Mouse (Mus musculus): ENCODE measurements around the gene Rab8a. TPM values are rescaled to one million over a fixed set of nuclear protein-coding genes. Genes with fewer than 3 reads are reported as not detected.

Gene Rab8a
- polyA plus RNA-seq, 1 experiment from 2014 or later = 53.2 TPM

DNA sequence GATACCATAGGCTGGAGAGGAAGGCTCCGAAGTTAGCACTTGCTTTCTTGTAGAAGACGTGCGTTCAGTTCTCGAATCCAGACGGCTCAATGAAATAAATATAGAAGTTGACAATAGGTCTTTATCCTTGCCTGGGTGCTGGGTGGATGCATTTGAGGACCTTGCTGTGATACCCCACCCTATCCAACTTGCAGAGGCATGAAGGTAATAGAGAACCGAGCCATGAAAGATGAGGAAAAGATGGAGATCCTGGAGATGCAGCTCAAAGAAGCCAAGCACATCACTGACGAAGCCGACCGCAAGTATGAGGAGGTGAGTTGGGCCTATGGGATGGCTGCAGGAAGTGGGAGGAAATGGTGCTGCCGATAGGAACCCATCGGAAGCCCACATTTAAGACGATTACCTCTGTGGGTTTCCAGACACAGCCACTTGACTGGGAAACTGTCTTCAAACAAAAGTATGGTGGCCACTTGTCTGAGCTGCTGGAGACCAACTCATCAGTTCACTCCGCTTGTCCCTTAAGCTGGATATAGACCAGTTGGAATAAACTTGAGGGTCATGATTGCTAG lies 17.7 kb upstream of the Rab8a start:
- Histone ChIP-seq H3K36me3 (ENCODE audit: control insufficient read depth, insufficient read depth, low read length) (peaks cover 44% of the 10 kb centered on the region), H3K9ac (replicated peaks; ENCODE audit: low read depth, low read length) (no peak overlapping the region), H3K27ac (ENCODE audit: low read depth, low read length) (no peak overlapping the region), H3K9me3 (ENCODE audit: control insufficient read depth, low read length) (no peaks in the 10 kb centered on the region), H3K27me3 (ENCODE audit: control insufficient read depth, insufficient read depth, low read length) (no peaks in the 10 kb centered on the region), H3K4me1 (ENCODE audit: control insufficient read depth, insufficient read depth, low read length) (no peaks in the 10 kb centered on the region), H3K4me2 (ENCODE audit: low read depth, low read length) (no peak overlapping the region), H3K4me3 (ENCODE audit: low read depth, low read length) (no peak overlapping the region)
- WGBS = 93% methylated on average over 13 of the region's 13 CpGs
- no peak for ATAC-seq (ENCODE audit: low read depth)

DNA sequence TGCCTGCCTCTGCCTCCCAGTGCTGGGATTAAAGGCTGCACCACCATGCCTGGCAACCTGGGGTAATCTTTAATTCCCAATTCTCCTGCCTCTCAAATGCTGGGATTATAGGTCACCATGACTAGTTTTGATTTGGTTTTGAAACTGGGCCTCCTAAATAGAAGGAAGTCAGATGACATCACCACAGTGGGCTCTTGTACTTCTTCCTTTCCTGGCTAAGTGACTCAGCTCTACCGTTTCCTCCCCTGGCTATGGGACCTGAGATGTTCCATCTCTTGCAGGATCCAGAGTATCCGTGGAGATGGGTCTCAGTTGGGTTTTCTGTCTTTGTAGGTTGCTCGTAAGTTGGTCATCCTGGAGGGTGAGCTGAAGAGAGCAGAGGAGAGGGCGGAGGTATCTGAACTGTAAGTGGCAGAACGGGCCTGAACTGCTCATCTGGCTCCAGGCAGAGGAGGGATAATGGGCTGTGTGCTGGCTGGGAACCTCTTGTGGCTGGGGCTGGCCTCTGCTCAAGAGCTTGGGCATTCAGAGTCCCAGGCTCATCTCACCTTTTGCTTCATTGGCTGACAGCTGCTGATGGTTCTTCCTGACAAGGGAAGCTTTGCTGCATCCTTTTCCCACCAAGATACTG lies 16.5 kb upstream of the Rab8a start:
- no peaks in the 10 kb centered on the region for H3K27me3 ChIP-seq (ENCODE audit: control insufficient read depth, insufficient read depth, low read length)
- ATAC-seq (ENCODE audit: low read depth) = no peak
- WGBS = 92% methylated on average over 5 of the region's 5 CpGs
- no peak overlapping the region for H3K4me3 ChIP-seq (ENCODE audit: low read depth, low read length)
- peaks cover 46% of the 10 kb centered on the region for H3K36me3 ChIP-seq (ENCODE audit: control insufficient read depth, insufficient read depth, low read length)
- no peak overlapping the region for H3K9ac ChIP-seq (replicated peaks; ENCODE audit: low read depth, low read length)
- no peaks in the 10 kb centered on the region for H3K9me3 ChIP-seq (ENCODE audit: control insufficient read depth, low read length)
- no peak overlapping the region for H3K4me2 ChIP-seq (ENCODE audit: low read depth, low read length)
- H3K27ac ChIP-seq (ENCODE audit: low read depth, low read length) = no peak overlapping the region
- no peaks in the 10 kb centered on the region for H3K4me1 ChIP-seq (ENCODE audit: control insufficient read depth, insufficient read depth, low read length)

DNA sequence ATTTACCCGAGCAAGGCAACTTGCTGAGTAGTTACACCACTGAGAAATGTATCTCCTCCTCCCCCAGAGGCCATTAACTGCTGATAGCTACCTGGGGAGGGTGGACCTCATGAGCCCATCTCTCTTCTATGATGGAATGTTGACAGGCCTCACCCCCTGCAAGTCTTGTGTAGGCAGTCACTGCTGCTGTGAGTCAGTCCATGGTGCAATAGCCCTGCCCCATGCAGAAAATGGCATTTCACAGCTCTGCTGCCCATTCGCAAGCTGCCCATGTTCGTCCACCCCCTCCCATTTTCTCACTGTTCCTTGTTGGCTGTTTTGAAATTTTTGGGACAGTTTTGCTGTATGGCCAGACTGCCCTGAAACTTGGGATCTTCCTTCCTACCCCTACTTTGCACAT lies 15.5 kb upstream of the Rab8a start:
- H3K9ac ChIP-seq (replicated peaks; ENCODE audit: low read depth, low read length) = no peak overlapping the region
- H3K36me3 ChIP-seq (ENCODE audit: control insufficient read depth, insufficient read depth, low read length) = peaks cover 47% of the 10 kb centered on the region
- no peak for ATAC-seq (ENCODE audit: low read depth)
- 91% methylated on average over 3 of the region's 3 CpGs for WGBS
- H3K4me2 ChIP-seq (ENCODE audit: low read depth, low read length) = no peak overlapping the region
- no peak overlapping the region for H3K4me3 ChIP-seq (ENCODE audit: low read depth, low read length)
- no peaks in the 10 kb centered on the region for H3K27me3 ChIP-seq (ENCODE audit: control insufficient read depth, insufficient read depth, low read length)
- no peaks in the 10 kb centered on the region for H3K9me3 ChIP-seq (ENCODE audit: control insufficient read depth, low read length)
- no peaks in the 10 kb centered on the region for H3K4me1 ChIP-seq (ENCODE audit: control insufficient read depth, insufficient read depth, low read length)
- H3K27ac ChIP-seq (ENCODE audit: low read depth, low read length) = no peak overlapping the region

GRCm38 (mm10) chr8:72146056-72146455 lies 14.9 kb upstream of the Rab8a start:
- ATAC-seq (ENCODE audit: low read depth) = no peak
- Histone ChIP-seq H3K27ac (ENCODE audit: low read depth, low read length) (no peak overlapping the region), H3K4me1 (ENCODE audit: control insufficient read depth, insufficient read depth, low read length) (no peaks in the 10 kb centered on the region), H3K27me3 (ENCODE audit: control insufficient read depth, insufficient read depth, low read length) (no peaks in the 10 kb centered on the region), H3K9ac (replicated peaks; ENCODE audit: low read depth, low read length) (no peak overlapping the region), H3K4me3 (ENCODE audit: low read depth, low read length) (no peak overlapping the region), H3K4me2 (ENCODE audit: low read depth, low read length) (no peak overlapping the region), H3K9me3 (ENCODE audit: control insufficient read depth, low read length) (no peaks in the 10 kb centered on the region), H3K36me3 (ENCODE audit: control insufficient read depth, insufficient read depth, low read length) (peaks cover 45% of the 10 kb centered on the region)
- 93% methylated on average over 1 of the region's 1 CpGs for WGBS

DNA sequence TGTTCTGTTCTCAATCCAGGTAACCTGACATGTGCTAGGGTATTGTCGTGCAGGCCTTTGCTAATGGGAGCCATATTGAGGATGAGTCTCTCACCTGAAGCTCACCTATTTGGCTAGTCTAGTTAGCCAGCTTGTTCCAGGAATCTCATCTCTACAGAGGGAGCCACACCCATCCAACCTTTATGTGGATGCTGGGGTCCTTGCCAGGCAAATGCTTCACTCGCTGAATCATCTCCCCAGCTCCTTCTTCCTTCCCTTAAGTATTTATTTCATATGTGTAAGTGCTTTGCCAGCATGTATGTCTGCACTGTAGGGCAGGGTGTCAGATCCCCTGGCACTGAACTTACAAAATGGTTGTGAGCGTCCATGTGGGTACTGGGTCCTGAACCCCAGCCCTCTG lies 14.4 kb upstream of the Rab8a start:
- 96% methylated on average over 3 of the region's 3 CpGs for WGBS
- H3K36me3 ChIP-seq (ENCODE audit: control insufficient read depth, insufficient read depth, low read length) = peaks cover 44% of the 10 kb centered on the region
- no peak overlapping the region for H3K9ac ChIP-seq (replicated peaks; ENCODE audit: low read depth, low read length)
- no peaks in the 10 kb centered on the region for H3K4me1 ChIP-seq (ENCODE audit: control insufficient read depth, insufficient read depth, low read length)
- no peak overlapping the region for H3K4me3 ChIP-seq (ENCODE audit: low read depth, low read length)
- H3K4me2 ChIP-seq (ENCODE audit: low read depth, low read length) = no peak overlapping the region
- no peaks in the 10 kb centered on the region for H3K27me3 ChIP-seq (ENCODE audit: control insufficient read depth, insufficient read depth, low read length)
- no peak for ATAC-seq (ENCODE audit: low read depth)
- H3K27ac ChIP-seq (ENCODE audit: low read depth, low read length) = no peak overlapping the region
- H3K9me3 ChIP-seq (ENCODE audit: control insufficient read depth, low read length) = no peaks in the 10 kb centered on the region

- H3K9ac ChIP-seq (replicated peaks; ENCODE audit: low read depth, low read length) = no peak overlapping the region
- H3K9me3 ChIP-seq (ENCODE audit: control insufficient read depth, low read length) = no peaks in the 10 kb centered on the region
- 94% methylated on average over 2 of the region's 2 CpGs for WGBS
- no peaks in the 10 kb centered on the region for H3K4me1 ChIP-seq (ENCODE audit: control insufficient read depth, insufficient read depth, low read length)
- H3K27me3 ChIP-seq (ENCODE audit: control insufficient read depth, insufficient read depth, low read length) = no peaks in the 10 kb centered on the region
- no peak for ATAC-seq (ENCODE audit: low read depth)
- H3K27ac ChIP-seq (ENCODE audit: low read depth, low read length) = no peak overlapping the region
- peaks cover 46% of the 10 kb centered on the region for H3K36me3 ChIP-seq (ENCODE audit: control insufficient read depth, insufficient read depth, low read length)
- H3K4me3 ChIP-seq (ENCODE audit: low read depth, low read length) = no peak overlapping the region
- no peak overlapping the region for H3K4me2 ChIP-seq (ENCODE audit: low read depth, low read length)
These were observed 13.7 kb upstream of the Rab8a start for GRCm38 (mm10) chr8:72147266-72147665.

DNA sequence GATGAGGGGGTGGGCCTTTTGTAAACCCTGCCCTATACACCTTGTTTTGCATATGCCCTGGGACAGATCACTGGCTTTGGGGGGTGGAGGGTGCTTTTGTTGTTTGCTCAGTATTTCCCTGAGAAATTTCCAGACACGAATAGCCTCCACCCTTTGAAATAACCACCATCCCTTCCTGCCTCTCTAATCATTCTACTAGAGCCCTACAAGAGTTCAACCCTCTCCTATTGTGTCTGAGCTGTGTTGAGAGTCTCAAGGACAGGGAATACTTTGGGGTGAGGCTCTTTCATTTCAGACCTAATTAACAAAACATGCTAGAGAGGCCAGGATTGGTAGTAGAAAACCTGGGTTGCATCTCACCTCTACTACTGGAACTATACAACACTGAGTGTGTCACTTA lies 11.9 kb upstream of the Rab8a start:
- no peak overlapping the region for H3K27ac ChIP-seq (ENCODE audit: low read depth, low read length)
- no peak overlapping the region for H3K9ac ChIP-seq (replicated peaks; ENCODE audit: low read depth, low read length)
- no peaks in the 10 kb centered on the region for H3K9me3 ChIP-seq (ENCODE audit: control insufficient read depth, low read length)
- no peak for ATAC-seq (ENCODE audit: low read depth)
- 90% methylated on average over 1 of the region's 1 CpGs for WGBS
- H3K4me1 ChIP-seq (ENCODE audit: control insufficient read depth, insufficient read depth, low read length) = no peaks in the 10 kb centered on the region
- no peak overlapping the region for H3K4me2 ChIP-seq (ENCODE audit: low read depth, low read length)
- peaks cover 44% of the 10 kb centered on the region for H3K36me3 ChIP-seq (ENCODE audit: control insufficient read depth, insufficient read depth, low read length)
- no peak overlapping the region for H3K4me3 ChIP-seq (ENCODE audit: low read depth, low read length)
- no peaks in the 10 kb centered on the region for H3K27me3 ChIP-seq (ENCODE audit: control insufficient read depth, insufficient read depth, low read length)

DNA sequence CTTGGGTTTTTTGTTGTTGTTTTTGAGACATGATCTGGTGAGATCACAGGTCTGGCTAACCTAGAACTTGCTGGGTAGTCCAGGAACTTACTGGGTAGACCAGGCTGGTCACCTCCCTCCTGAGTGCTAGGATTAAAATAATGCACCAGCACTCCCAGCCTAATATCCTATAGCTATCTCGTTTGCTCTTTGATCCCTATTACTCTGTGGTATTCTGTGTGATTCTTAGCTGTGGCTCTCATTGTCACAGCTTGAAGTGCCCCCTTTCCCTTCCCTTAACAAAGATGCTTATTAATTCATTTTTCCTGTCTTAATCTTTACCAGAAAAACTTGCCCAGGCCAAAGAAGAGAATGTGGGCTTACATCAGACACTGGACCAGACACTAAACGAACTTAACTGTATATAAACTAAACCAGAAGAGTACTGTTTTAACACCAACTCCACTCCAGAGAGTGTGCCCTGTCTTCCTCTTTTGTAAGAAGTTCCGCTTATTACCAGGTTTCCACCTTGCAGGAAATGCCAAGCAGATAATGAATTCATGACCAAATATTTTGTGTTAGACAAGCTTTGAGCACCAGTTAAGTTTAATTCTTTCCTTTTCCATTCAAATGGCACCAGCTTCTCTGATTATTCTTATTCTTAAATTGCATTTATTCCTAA lies 9.5 kb upstream of the Rab8a start:
- no peak overlapping the region for H3K4me3 ChIP-seq (ENCODE audit: low read depth, low read length)
- no peak for ATAC-seq (ENCODE audit: low read depth)
- H3K27me3 ChIP-seq (ENCODE audit: control insufficient read depth, insufficient read depth, low read length) = no peaks in the 10 kb centered on the region
- H3K9ac ChIP-seq (replicated peaks; ENCODE audit: low read depth, low read length) = no peak overlapping the region
- WGBS = 90% methylated on average over 3 of the region's 3 CpGs
- no peaks in the 10 kb centered on the region for H3K4me1 ChIP-seq (ENCODE audit: control insufficient read depth, insufficient read depth, low read length)
- no peak overlapping the region for H3K4me2 ChIP-seq (ENCODE audit: low read depth, low read length)
- H3K27ac ChIP-seq (ENCODE audit: low read depth, low read length) = no peak overlapping the region
- H3K9me3 ChIP-seq (ENCODE audit: control insufficient read depth, low read length) = no peaks in the 10 kb centered on the region
- H3K36me3 ChIP-seq (ENCODE audit: control insufficient read depth, insufficient read depth, low read length) = peaks cover 32% of the 10 kb centered on the region

DNA sequence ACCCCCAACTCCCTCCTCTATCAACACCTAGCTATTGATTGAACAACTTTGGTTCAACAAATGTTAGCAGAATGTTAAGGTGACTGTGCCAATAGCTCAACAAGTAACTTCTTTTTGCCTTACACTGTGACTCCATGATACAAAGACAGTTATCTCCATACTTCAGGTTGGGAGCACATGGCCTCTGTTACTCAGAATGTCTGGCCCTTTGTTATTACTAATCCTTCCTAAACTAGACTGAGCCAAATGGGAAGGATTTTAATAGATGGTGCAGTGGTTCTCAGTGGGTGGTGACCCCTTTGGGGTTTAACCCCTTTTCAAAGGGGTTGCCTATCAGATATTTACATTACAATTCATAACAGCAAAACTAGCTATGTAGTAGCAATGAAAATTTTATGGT lies 7.6 kb upstream of the Rab8a start:
- H3K27me3 ChIP-seq (ENCODE audit: control insufficient read depth, insufficient read depth, low read length) = no peaks in the 10 kb centered on the region
- no peak for ATAC-seq (ENCODE audit: low read depth)
- H3K36me3 ChIP-seq (ENCODE audit: control insufficient read depth, insufficient read depth, low read length) = peaks cover 19% of the 10 kb centered on the region
- no peak overlapping the region for H3K4me3 ChIP-seq (ENCODE audit: low read depth, low read length)
- no peaks in the 10 kb centered on the region for H3K9me3 ChIP-seq (ENCODE audit: control insufficient read depth, low read length)
- no peaks in the 10 kb centered on the region for H3K4me1 ChIP-seq (ENCODE audit: control insufficient read depth, insufficient read depth, low read length)
- no peak overlapping the region for H3K9ac ChIP-seq (replicated peaks; ENCODE audit: low read depth, low read length)
- no peak overlapping the region for H3K4me2 ChIP-seq (ENCODE audit: low read depth, low read length)
- H3K27ac ChIP-seq (ENCODE audit: low read depth, low read length) = no peak overlapping the region
